In genomic region chr19:60945801-60946311, GRCm38 (mm10) we compare ENCODE assay signal across 8 mouse cellular contexts. TPM values are rescaled to one million over a fixed set of nuclear protein-coding genes. Genes with fewer than 3 reads are reported as not detected.
DNase-seq lines count a peak whose midpoint lies in the region; ATAC-seq and TF ChIP-seq lines count a peak whose summit lies in the region.

No protein-coding gene starts in this region.

- no peak overlapping the region for H3K9ac ChIP-seq in forebrain, postnatal 0 days
- H3K9ac ChIP-seq in forebrain, embryonic 13.5 days = no peak overlapping the region
- H3K9ac ChIP-seq in embryonic facial prominence, embryonic 13.5 days = no peak overlapping the region
- H3K9ac ChIP-seq in hindbrain, embryonic 15.5 days = no peak overlapping the region

- no peaks in the 10 kb centered on the region for H3K4me1 ChIP-seq in forebrain, postnatal 0 days (ENCODE audit: insufficient read depth)
- no peaks in the 10 kb centered on the region for H3K4me1 ChIP-seq in forebrain, embryonic 13.5 days
- no peaks in the 10 kb centered on the region for H3K4me1 ChIP-seq in embryonic facial prominence, embryonic 13.5 days
- H3K4me1 ChIP-seq in hindbrain, embryonic 15.5 days (replicated peaks) = no peaks in the 10 kb centered on the region
- peaks cover 39% of the 10 kb centered on the region for H3K4me1 ChIP-seq in lung, adult 2 months (ENCODE audit: control insufficient read depth, insufficient read depth, low read length)

- peak overlapping the region; percentile 40; the same call in 1 of the 2 replicates for H3K27ac ChIP-seq in forebrain, postnatal 0 days (ENCODE audit: low read depth, low read length)
- H3K27ac ChIP-seq in forebrain, embryonic 13.5 days = no peak overlapping the region; the same call in 1 of the 2 replicates
- H3K27ac ChIP-seq in embryonic facial prominence, embryonic 13.5 days = 0 out of 2 replicates have a peak overlapping the region, but pooled peaks have one; percentile 12
- no peak overlapping the region for H3K27ac ChIP-seq in hindbrain, embryonic 15.5 days (replicated peaks)

- no peak for TF ChIP-seq CTCF in forebrain, postnatal 0 days (IDR thresholded peaks at IDR 0.05; ENCODE audit: low read depth)
- no peak for TF ChIP-seq CTCF in lung, adult 2 months (IDR thresholded peaks at IDR 0.05; ENCODE audit: insufficient read depth, low read length)

- H3K4me3 ChIP-seq in forebrain, postnatal 0 days (ENCODE audit: low read depth, low read length) = no peak overlapping the region
- H3K4me3 ChIP-seq in forebrain, embryonic 13.5 days = no peak overlapping the region
- no peak overlapping the region for H3K4me3 ChIP-seq in embryonic facial prominence, embryonic 13.5 days
- no peak overlapping the region for H3K4me3 ChIP-seq in hindbrain, embryonic 15.5 days
- H3K4me3 ChIP-seq in lung, adult 2 months (replicated peaks; ENCODE audit: extremely low read depth, low read depth, low read length) = no peak overlapping the region

- WGBS in forebrain, postnatal 0 days = 48% methylated on average over 3 of the region's 3 CpGs
- 55% methylated on average over 3 of the region's 3 CpGs for WGBS in forebrain, embryonic 13.5 days
- WGBS in embryonic facial prominence, embryonic 13.5 days = 41% methylated on average over 3 of the region's 3 CpGs
- 49% methylated on average over 3 of the region's 3 CpGs for WGBS in hindbrain, embryonic 15.5 days
- WGBS in lung, adult 2 months = 42% methylated on average over 3 of the region's 3 CpGs

- H3K9me3 ChIP-seq in forebrain, postnatal 0 days (ENCODE audit: low read length) = no peaks in the 10 kb centered on the region
- no peaks in the 10 kb centered on the region for H3K9me3 ChIP-seq in forebrain, embryonic 13.5 days (replicated peaks)
- H3K9me3 ChIP-seq in embryonic facial prominence, embryonic 13.5 days = no peaks in the 10 kb centered on the region
- H3K9me3 ChIP-seq in hindbrain, embryonic 15.5 days = no peaks in the 10 kb centered on the region

- no peak for DNase-seq in forebrain, postnatal 0 days
- peak; percentile 70 for DNase-seq in adrenal gland, postnatal 10 days
- peak; percentile 56 for DNase-seq in lung, adult 2 months
- peak; percentile 28 to 54 for DNase-seq in spleen, postnatal 36 days (ENCODE audit: low spot score in 2 of 2)

- H3K4me2 ChIP-seq in forebrain, postnatal 0 days (ENCODE audit: low read depth) = no peak overlapping the region
- H3K4me2 ChIP-seq in forebrain, embryonic 13.5 days = no peak overlapping the region
- H3K4me2 ChIP-seq in embryonic facial prominence, embryonic 13.5 days = no peak overlapping the region
- H3K4me2 ChIP-seq in hindbrain, embryonic 15.5 days = no peak overlapping the region

- H3K36me3 ChIP-seq in forebrain, postnatal 0 days (ENCODE audit: insufficient read depth) = no peaks in the 10 kb centered on the region
- H3K36me3 ChIP-seq in forebrain, embryonic 13.5 days (ENCODE audit: poor library complexity, severe bottlenecking) = no peaks in the 10 kb centered on the region
- no peaks in the 10 kb centered on the region for H3K36me3 ChIP-seq in embryonic facial prominence, embryonic 13.5 days
- no peaks in the 10 kb centered on the region for H3K36me3 ChIP-seq in hindbrain, embryonic 15.5 days

- no peaks in the 10 kb centered on the region for H3K27me3 ChIP-seq in forebrain, postnatal 0 days (ENCODE audit: insufficient read depth, low read length)
- no peaks in the 10 kb centered on the region for H3K27me3 ChIP-seq in forebrain, embryonic 13.5 days
- H3K27me3 ChIP-seq in embryonic facial prominence, embryonic 13.5 days = no peaks in the 10 kb centered on the region
- H3K27me3 ChIP-seq in hindbrain, embryonic 15.5 days = no peaks in the 10 kb centered on the region

- TF ChIP-seq POLR2A in lung, adult 2 months (IDR thresholded peaks at IDR 0.05; ENCODE audit: borderline replicate concordance, extremely low read depth, low read depth, low read length) = no peak

- ATAC-seq in forebrain, postnatal 0 days = no peak
- no peak for ATAC-seq in forebrain, embryonic 13.5 days
- ATAC-seq in embryonic facial prominence, embryonic 13.5 days (ENCODE audit: insufficient number of reproducible peaks, insufficient read depth, low FRiP score, low TSS enrichment, low read depth) = no peak
- peak; percentile 38; the same call in 1 of the 2 replicates for ATAC-seq in hindbrain, embryonic 15.5 days (ENCODE audit: low FRiP score, low read depth)
- ATAC-seq in activated CD4-positive, CD25-positive, alpha-beta regulatory T cell, adult 4 months = no peak

RNA-seq across cellular contexts. Expression of gene Grk5, which starts 56.3 kb away (rescaled TPM):
- 10.4 and 12.7 TPM in 2 replicates for total RNA-seq in forebrain, postnatal 0 days (2014; rRNA removed)
- polyA plus RNA-seq in forebrain, postnatal 0 days (2015; fragmentation: Nextera tagmentation; extraction: Ambion mirVana) = 1.3 and 1.5 TPM in 2 replicates
- 1.8 and 2.3 TPM in 2 replicates for polyA plus RNA-seq in forebrain, embryonic 13.5 days (2015; fragmentation: Nextera tagmentation; extraction: Ambion mirVana)
- total RNA-seq in adrenal gland, postnatal 10 days (2021) = 10 to 100 TPM; 13.1 to 14.6 TPM
- polyA plus RNA-seq in embryonic facial prominence, embryonic 13.5 days (2015; fragmentation: Nextera tagmentation; extraction: Ambion mirVana) = 2.9 and 3.6 TPM in 2 replicates
- polyA plus RNA-seq in hindbrain, embryonic 15.5 days (2015; fragmentation: Nextera tagmentation; extraction: Ambion mirVana) = 1.6 and 2.0 TPM in 2 replicates
- polyA plus RNA-seq in lung, adult 2 months (2012; rRNA removed) = 7.4 and 10.8 TPM in 2 replicates
- 1 to 10 TPM; 1.5 to 1.7 TPM for polyA plus RNA-seq in activated CD4-positive, CD25-positive, alpha-beta regulatory T cell, adult 4 months (2017; shearing (Covaris generic))

Comparison
In these comparisons a context has a peak if more than half of its experiments do, and no peak if none do; other contexts are left out.
1. H3K27ac ChIP-seq: peak in forebrain, postnatal 0 days (single experiment) and embryonic facial prominence, embryonic 13.5 days (single experiment); none in forebrain, embryonic 13.5 days (single experiment) and hindbrain, embryonic 15.5 days (single experiment).